Mouse (Mus musculus) small intestine, adult 2 months (tissue): ENCODE measurements around the gene Cys1. TPM values are rescaled to one million over a fixed set of nuclear protein-coding genes. Genes with fewer than 3 reads are reported as not detected.

ENCODE experiments used
- H3K27ac ChIP-seq: fragments of 200-500 bp; 2 replicates; pipeline ENCODE4 v1.5.1; 2012; ENCODE audit warnings: low read depth, low read length, control low read depth, inconsistent platforms; ENCODE audit not compliant: insufficient read depth
- H3K27me3 ChIP-seq: fragments of 200-500 bp; 2 replicates; pipeline ENCODE4 v1.6.1; 2012; ENCODE audit warnings: mild to moderate bottlenecking, moderate library complexity, low read length, inconsistent platforms; ENCODE audit not compliant: control insufficient read depth, insufficient read depth
- H3K36me3 ChIP-seq: fragments of 200-500 bp; 2 replicates; pipeline ENCODE4 v1.6.1; 2012; ENCODE audit warnings: mild to moderate bottlenecking, low read length, control low read depth, inconsistent platforms; ENCODE audit not compliant: control insufficient read depth, insufficient read depth
- H3K4me1 ChIP-seq: fragments of 200-500 bp; 2 replicates; pipeline ENCODE4 v1.6.1; 2012; ENCODE audit warnings: low read length, inconsistent platforms, mixed read lengths; ENCODE audit not compliant: control insufficient read depth, insufficient read depth, insufficient read length
- H3K4me3 ChIP-seq: fragments of 200-500 bp; 2 replicates; pipeline ENCODE4 v1.5.1; 2012; ENCODE audit warnings: low read depth, mild to moderate bottlenecking, control low read depth, inconsistent platforms, low read length, moderate library complexity
- CTCF ChIP-seq: fragments of 200-500 bp; IDR thresholded peaks from 2 replicates; pipeline ENCODE4 v1.5.1; 2012; ENCODE audit warnings: low read depth, mild to moderate bottlenecking, control low read depth, inconsistent platforms, low read length, moderate library complexity, mixed read lengths; ENCODE audit not compliant: insufficient replicate concordance, insufficient read length; ENCODE audit errors: extremely low read depth
- POLR2A ChIP-seq: fragments of 200-500 bp; IDR thresholded peaks from 2 replicates; pipeline ENCODE4 v1.6.1; 2012; ENCODE audit warnings: low read depth, mild to moderate bottlenecking, control low read depth, inconsistent platforms, low read length, moderate library complexity
- WGBS: fragments of 180-500 bp; shearing (Covaris S2); methylation state at CpG from one replicate; pipeline ENCODE4 v1.1.7; 2018; 5-methylcytosine and 5-hydroxymethylcytosine counted together
- polyA plus RNA-seq: library from polyadenylated mRNA; depleted of rRNA; stranded (reverse); fragments of >200 nt; gene quantifications from 2 replicates; pipeline ENCODE4 v1.2.3, GENCODE M21; 2012

Cys1 gene
- polyA plus RNA-seq, 1 experiment, result 2.2 TPM

DNA sequence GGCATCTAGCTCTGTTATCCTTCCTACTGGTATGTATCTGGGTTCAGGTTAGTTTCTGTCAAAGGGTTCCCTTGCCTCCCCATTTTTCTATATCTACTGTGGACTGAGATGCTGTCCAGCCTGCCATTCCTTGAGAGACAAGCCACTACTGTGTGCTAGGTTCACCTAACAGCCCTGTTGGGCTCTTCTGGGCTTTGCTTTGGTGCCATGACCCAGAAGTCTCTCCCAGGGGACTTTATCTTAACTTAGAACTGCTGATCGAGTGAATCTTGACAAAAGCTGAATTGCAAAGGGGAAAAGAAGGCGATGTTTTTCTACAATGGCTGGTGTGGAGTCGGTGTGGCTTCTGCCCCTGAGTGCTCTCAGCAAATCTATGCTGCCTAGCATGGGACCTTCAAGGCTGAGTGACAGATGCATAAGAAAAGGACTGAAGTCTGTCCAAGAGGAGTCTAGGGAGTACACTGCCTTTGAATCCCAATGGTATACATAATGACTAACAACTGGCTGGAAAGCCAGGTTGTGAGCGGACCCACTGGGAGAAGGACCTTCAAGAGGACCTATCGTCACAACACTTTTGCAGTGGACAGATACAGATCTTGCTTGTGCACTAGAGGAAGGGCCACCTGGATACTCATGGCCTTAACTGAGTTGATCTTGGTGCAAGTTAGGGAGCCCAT is 33.1 kb upstream of the Cys1 start:
- 81% methylated on average over 5 of the region's 5 CpGs for WGBS
- no peaks in the 10 kb centered on the region for H3K27me3 ChIP-seq
- H3K4me3 ChIP-seq, result no peak overlapping the region
- H3K27ac ChIP-seq, result no peak overlapping the region
- TF ChIP-seq POLR2A, result no peak
- no peak for TF ChIP-seq CTCF
- peaks cover 4% of the 10 kb centered on the region; the same call in 1 of the 2 replicates for H3K36me3 ChIP-seq
- H3K4me1 ChIP-seq, result no peaks in the 10 kb centered on the region

- 83% methylated on average over 8 of the region's 8 CpGs for WGBS
- Histone ChIP-seq H3K27ac (no peak overlapping the region), H3K4me3 (no peak overlapping the region), H3K27me3 (no peaks in the 10 kb centered on the region), H3K4me1 (peaks cover 4% of the 10 kb centered on the region), H3K36me3 (peaks cover 4% of the 10 kb centered on the region; the same call in 1 of the 2 replicates)
- TF ChIP-seq CTCF, result no peak
- no peak for TF ChIP-seq POLR2A
Measured at GRCm38 (mm10) chr12:24712396-24712795, 30.8 kb upstream of the Cys1 start.

DNA sequence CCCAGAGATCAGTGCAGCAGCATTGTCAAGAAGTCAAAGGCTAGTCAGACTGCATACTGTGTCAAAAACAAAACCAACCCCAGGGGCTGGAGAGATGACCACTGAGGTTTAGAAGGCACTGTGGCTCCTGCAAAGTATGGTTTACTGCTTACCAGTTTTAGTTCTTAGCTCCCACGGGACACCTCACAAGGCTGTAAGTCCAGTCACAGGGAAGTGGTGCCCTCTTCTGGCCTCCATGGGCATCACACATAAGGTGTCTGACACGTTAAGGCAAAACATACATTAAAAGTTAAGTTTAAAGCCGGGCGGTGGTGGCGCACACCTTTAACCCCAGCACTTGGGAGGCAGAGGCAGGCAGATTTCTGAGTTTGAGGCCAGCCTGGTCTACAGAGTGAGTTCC is 29.1 kb upstream of the Cys1 start:
- TF ChIP-seq POLR2A (no peak), CTCF (peak; percentile 62; the same call in 1 of the 2 replicates)
- WGBS, result 61% methylated on average over 5 of the region's 5 CpGs
- Histone ChIP-seq H3K27ac (no peak overlapping the region), H3K36me3 (peaks cover 4% of the 10 kb centered on the region; the same call in 1 of the 2 replicates), H3K4me3 (no peak overlapping the region), H3K27me3 (no peaks in the 10 kb centered on the region), H3K4me1 (peaks cover 8% of the 10 kb centered on the region)

DNA sequence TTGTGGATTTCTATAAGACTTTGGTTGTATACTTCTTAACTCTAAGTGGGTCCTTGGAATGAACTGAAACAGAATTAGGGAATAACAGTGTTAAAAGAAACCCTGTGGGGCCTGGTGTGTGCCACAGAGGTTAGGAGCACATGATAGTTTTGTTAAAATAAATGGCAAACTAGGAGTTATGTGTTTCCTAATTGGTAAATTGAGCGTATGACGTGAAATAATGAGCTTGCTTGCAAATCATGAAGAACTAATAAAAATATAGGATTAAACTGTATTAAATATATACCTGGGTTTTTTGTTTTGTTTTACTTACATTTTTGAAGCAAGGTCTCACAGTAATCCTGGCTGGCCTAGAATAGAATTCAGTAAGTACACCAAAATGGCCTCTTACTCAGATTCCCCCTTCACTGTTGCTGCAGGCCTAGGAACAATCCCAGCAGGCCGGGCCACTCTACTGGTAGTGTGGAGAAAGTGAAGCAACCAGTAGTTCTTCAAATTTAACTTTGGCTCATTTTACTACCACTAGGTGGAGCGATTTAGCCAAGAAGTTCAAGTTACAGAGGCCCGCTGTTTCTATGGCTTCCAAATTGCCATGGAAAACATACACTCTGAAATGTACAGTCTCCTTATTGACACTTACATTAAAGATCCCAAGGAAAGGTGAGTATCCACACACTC is 28.4 kb upstream of the Cys1 start:
- H3K4me3 ChIP-seq, result no peak overlapping the region
- H3K4me1 ChIP-seq, result peaks cover 10% of the 10 kb centered on the region
- no peak overlapping the region for H3K27ac ChIP-seq
- peak; percentile 46; the same call in 1 of the 2 replicates for TF ChIP-seq CTCF
- no peak for TF ChIP-seq POLR2A
- H3K27me3 ChIP-seq, result no peaks in the 10 kb centered on the region
- peaks cover 4% of the 10 kb centered on the region; the same call in 1 of the 2 replicates for H3K36me3 ChIP-seq
- WGBS, result 31% methylated on average over 5 of the region's 5 CpGs

- Histone ChIP-seq H3K27ac (no peak overlapping the region), H3K4me3 (peak overlapping the region; percentile 31), H3K4me1 (peaks cover 10% of the 10 kb centered on the region), H3K27me3 (no peaks in the 10 kb centered on the region), H3K36me3 (peaks cover 4% of the 10 kb centered on the region; the same call in 1 of the 2 replicates)
- TF ChIP-seq CTCF (no peak), POLR2A (no peak)
- 22% methylated on average over 6 of the region's 6 CpGs for WGBS
Measured at GRCm38 (mm10) chr12:24709409-24709808, 27.8 kb upstream of the Cys1 start.

DNA sequence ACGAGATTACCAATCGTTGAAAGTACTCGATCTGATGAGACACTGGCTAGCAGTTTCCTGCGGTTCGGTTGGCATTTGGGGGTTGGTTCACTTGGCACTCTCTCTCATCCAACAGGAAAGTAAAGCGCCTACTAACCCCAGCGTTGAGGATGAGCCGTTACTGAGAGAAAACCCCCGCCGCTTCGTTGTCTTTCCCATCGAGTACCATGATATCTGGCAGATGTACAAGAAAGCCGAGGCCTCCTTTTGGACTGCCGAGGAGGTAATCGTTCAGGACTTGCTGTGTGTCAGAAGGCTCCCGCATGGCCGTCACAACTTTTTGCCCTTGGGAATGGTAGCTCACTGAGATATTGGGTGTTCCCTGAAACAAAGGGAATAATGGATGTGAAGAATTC is 27.2 kb upstream of the Cys1 start:
- H3K4me3 ChIP-seq, result peak overlapping the region; percentile 83
- H3K27me3 ChIP-seq, result no peaks in the 10 kb centered on the region
- TF ChIP-seq CTCF (no peak), POLR2A (no peak)
- peaks cover 10% of the 10 kb centered on the region for H3K4me1 ChIP-seq
- H3K36me3 ChIP-seq, result peaks cover 4% of the 10 kb centered on the region; the same call in 1 of the 2 replicates
- WGBS, result 1% methylated on average over 17 of the region's 17 CpGs
- H3K27ac ChIP-seq, result no peak overlapping the region

GRCm38 (mm10) chr12:24707954-24708823 is 26.6 kb upstream of the Cys1 start, which contains the start of gene Rrm2:
Rrm2 (plus strand) TSS chr12:24708241.
- TF ChIP-seq CTCF, result peak; percentile 86
- TF ChIP-seq POLR2A, result peak; percentile 25; the same call in 1 of the 2 replicates
- under 1% methylated on average over 83 of the region's 83 CpGs for WGBS
- Histone ChIP-seq H3K36me3 (peaks cover 4% of the 10 kb centered on the region; the same call in 1 of the 2 replicates), H3K4me3 (peak within 1 kb of the TSS; percentile 83), H3K27ac (no peak within 1 kb of the TSS), H3K27me3 (no peaks in the 10 kb centered on the region), H3K4me1 (peaks cover 10% of the 10 kb centered on the region)
